12 mouse cellular contexts compared by ENCODE assay signal in the genomic region with DNA sequence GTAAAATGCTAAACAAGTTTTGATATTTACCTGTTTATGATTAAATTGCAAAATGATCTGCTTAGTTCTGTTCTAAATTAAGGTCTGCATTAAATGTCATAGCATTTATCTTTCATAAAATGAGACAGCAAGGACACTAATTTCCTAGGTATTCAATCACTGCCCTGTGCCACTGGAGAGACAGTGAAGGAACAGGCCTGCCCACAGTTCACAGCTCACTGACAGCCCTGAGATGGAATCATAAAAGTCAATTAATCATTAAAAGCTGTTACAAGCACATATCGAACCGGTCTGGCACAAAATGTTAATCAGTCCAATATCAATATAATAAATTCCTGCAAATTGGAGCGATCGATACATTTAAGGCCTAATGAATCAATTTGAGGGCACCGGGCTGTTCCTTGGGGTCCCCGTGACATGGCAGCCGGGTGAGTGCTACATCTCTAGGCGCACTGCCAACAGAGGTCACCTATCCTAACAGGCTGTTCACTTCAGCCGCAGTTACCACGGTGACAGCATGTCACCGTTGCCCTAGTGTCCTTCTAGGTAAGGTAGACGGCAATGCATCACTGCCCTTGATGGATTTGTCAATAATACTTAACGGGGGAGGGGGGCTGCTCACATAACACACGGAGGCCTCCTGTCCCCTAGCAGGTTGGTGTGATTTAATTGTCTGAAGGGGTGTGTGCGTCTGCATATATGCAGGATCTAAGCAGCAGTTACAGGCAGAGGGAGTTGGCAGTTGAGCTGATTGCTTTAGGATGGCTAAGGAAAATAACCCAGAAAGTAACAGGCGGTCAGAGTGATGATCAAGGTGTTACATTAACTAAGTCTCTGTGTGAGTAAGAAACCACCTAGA. TPM values are rescaled to one million over a fixed set of nuclear protein-coding genes. Genes with fewer than 3 reads are reported as not detected.
DNase-seq lines count a peak whose midpoint lies in the region; ATAC-seq lines count a peak whose summit lies in the region.
"Had no signal": no experiment of that assay in that cellular context is flagged by ENCODE, and none has a peak within 500 bp of the region (broad histone marks: within the 10 kb centered on the region; RNA-seq: fewer than 3 reads in every experiment).

No protein-coding gene starts in this region.

- H3K4me1 ChIP-seq in hindbrain, embryonic 14.5 days (replicated peaks; ENCODE audit: control insufficient read depth, insufficient read depth, low read length): peaks cover 6% of the 10 kb centered on the region
- H3K4me1 ChIP-seq in kidney, embryonic 14.5 days (ENCODE audit: control insufficient read depth, insufficient read depth, low read length): peaks cover 8% of the 10 kb centered on the region; the same call in 1 of the 2 replicates
- H3K4me1 ChIP-seq in midbrain, embryonic 13.5 days (replicated peaks): peaks cover 11% of the 10 kb centered on the region
- H3K4me1 ChIP-seq: heart, embryonic 15.5 days; lung, embryonic 15.5 days had no signal

- intact Hi-C loops in heart, postnatal 14 days (cut with DNase I): no loop called here

- 0 out of 2 replicates have a peak, but pooled peaks have one; percentile 53 for ATAC-seq in hindbrain, embryonic 14.5 days (ENCODE audit: low FRiP score)
- ATAC-seq in kidney, embryonic 14.5 days (ENCODE audit: low FRiP score, low TSS enrichment): peak; percentile 90
- peak; percentile 73 for ATAC-seq in midbrain, embryonic 13.5 days

- peak; percentile 27 to 30 for DNase-seq in cerebellum, postnatal 10 days
- no peak for DNase-seq in cerebellum, postnatal 4 days (ENCODE audit: low spot score in 2 of 2)
- peak; percentile 24 for DNase-seq in hindbrain, embryonic 14.5 days (ENCODE audit: low spot score)
- DNase-seq in heart, postnatal 14 days: no peak
- no peak for DNase-seq in adrenal gland, postnatal 36 days
- DNase-seq in gastrocnemius, postnatal 10 days: no peak
- DNase-seq: gastrocnemius, postnatal 25 days; right cerebral cortex, adult 18-20 months had no signal

- no peak overlapping the region for H3K9ac ChIP-seq in hindbrain, embryonic 14.5 days
- H3K9ac ChIP-seq in kidney, embryonic 14.5 days (ENCODE audit: low read depth, low read length): no peak overlapping the region
- H3K9ac ChIP-seq in midbrain, embryonic 13.5 days (replicated peaks): no peak overlapping the region
- H3K9ac ChIP-seq: heart, embryonic 15.5 days; lung, embryonic 15.5 days had no signal

- H3K4me3 ChIP-seq in hindbrain, embryonic 14.5 days (replicated peaks; ENCODE audit: low read length): no peak overlapping the region
- no peak overlapping the region for H3K4me3 ChIP-seq in kidney, embryonic 14.5 days (ENCODE audit: low read length)
- no peak overlapping the region for H3K4me3 ChIP-seq in midbrain, embryonic 13.5 days (replicated peaks)
- H3K4me3 ChIP-seq: heart, embryonic 15.5 days; lung, embryonic 15.5 days had no signal

- H3K27ac ChIP-seq in hindbrain, embryonic 14.5 days: no peak overlapping the region
- no peak overlapping the region; the same call in 1 of the 2 replicates for H3K27ac ChIP-seq in kidney, embryonic 14.5 days (ENCODE audit: low read depth, low read length)
- 0 out of 2 replicates have a peak overlapping the region, but pooled peaks have one; percentile 9 for H3K27ac ChIP-seq in midbrain, embryonic 13.5 days
- H3K27ac ChIP-seq: heart, embryonic 15.5 days; lung, embryonic 15.5 days had no signal

- H3K27me3 ChIP-seq in hindbrain, embryonic 14.5 days (ENCODE audit: control insufficient read depth, insufficient read depth, low read length): no peaks in the 10 kb centered on the region
- H3K27me3 ChIP-seq in kidney, embryonic 14.5 days (ENCODE audit: control insufficient read depth, insufficient read depth, low read length): no peaks in the 10 kb centered on the region
- H3K27me3 ChIP-seq in midbrain, embryonic 13.5 days: no peaks in the 10 kb centered on the region
- H3K27me3 ChIP-seq: heart, embryonic 15.5 days; lung, embryonic 15.5 days had no signal

- no peak overlapping the region for H3K4me2 ChIP-seq in hindbrain, embryonic 14.5 days (replicated peaks)
- no peak overlapping the region for H3K4me2 ChIP-seq in kidney, embryonic 14.5 days (replicated peaks; ENCODE audit: low read depth, low read length)
- H3K4me2 ChIP-seq in midbrain, embryonic 13.5 days (replicated peaks): no peak overlapping the region
- H3K4me2 ChIP-seq: heart, embryonic 15.5 days; lung, embryonic 15.5 days had no signal

- 43% methylated on average over 16 of the region's 16 CpGs for WGBS in hindbrain, embryonic 14.5 days
- 30% methylated on average over 16 of the region's 16 CpGs for WGBS in kidney, embryonic 14.5 days
- 56% methylated on average over 16 of the region's 16 CpGs for WGBS in midbrain, embryonic 13.5 days

- H3K36me3 ChIP-seq in hindbrain, embryonic 14.5 days (replicated peaks; ENCODE audit: control insufficient read depth, insufficient read depth): no peaks in the 10 kb centered on the region
- no peaks in the 10 kb centered on the region for H3K36me3 ChIP-seq in kidney, embryonic 14.5 days (ENCODE audit: control insufficient read depth, insufficient read depth, low read length)
- no peaks in the 10 kb centered on the region for H3K36me3 ChIP-seq in midbrain, embryonic 13.5 days
- H3K36me3 ChIP-seq: heart, embryonic 15.5 days; lung, embryonic 15.5 days had no signal

- no peaks in the 10 kb centered on the region for H3K9me3 ChIP-seq in hindbrain, embryonic 14.5 days (ENCODE audit: control insufficient read depth, low read length)
- H3K9me3 ChIP-seq in kidney, embryonic 14.5 days (ENCODE audit: control insufficient read depth, low read length): no peaks in the 10 kb centered on the region
- no peaks in the 10 kb centered on the region for H3K9me3 ChIP-seq in midbrain, embryonic 13.5 days
- H3K9me3 ChIP-seq: heart, embryonic 15.5 days; lung, embryonic 15.5 days had no signal

RNA-seq across cellular contexts. Expression of a gene that starts 46.0 kb away (rescaled TPM):
- polyA plus RNA-seq in hindbrain, embryonic 14.5 days (2014; fragmentation: Nextera tagmentation; extraction: Ambion mirVana): 10.6 and 11.5 TPM in 2 replicates
- 8.5 and 8.8 TPM in 2 replicates for polyA plus RNA-seq in kidney, embryonic 14.5 days (2014; fragmentation: Nextera tagmentation; extraction: Ambion mirVana)
- 28.2 and 28.4 TPM in 2 replicates for polyA plus RNA-seq in midbrain, embryonic 13.5 days (2015; fragmentation: Nextera tagmentation; extraction: Ambion mirVana)
- total RNA-seq in heart, postnatal 14 days (2021): not detected
- total RNA-seq in adrenal gland, postnatal 36 days (2021): under 1 TPM in 1 of 2 experiments, not detected in 1; 0.07 TPM
- under 1 TPM; 0.12 to 0.16 TPM for total RNA-seq in gastrocnemius, postnatal 10 days (2021)
- total RNA-seq: gastrocnemius, postnatal 25 days had no signal

Comparison
In these comparisons a context has a peak if more than half of its experiments do, and no peak if none do; other contexts are left out.
1. DNase-seq: peak in cerebellum, postnatal 10 days (2 of 2) and hindbrain, embryonic 14.5 days (single experiment); none in cerebellum, postnatal 4 days (0 of 2), heart, postnatal 14 days (0 of 2), adrenal gland, postnatal 36 days (0 of 2) and gastrocnemius, postnatal 10 days (single experiment).
2. Peak in every context shown above with its lines, with median percentiles within 50 percentile points of each other: ATAC-seq.